Mouse (Mus musculus) embryonic stem cell, embryonic (primary cell): ENCODE measurements around the gene Hacd4.

Experiments used
- CTCF ChIA-PET, 4 experiments: fragments of 300-600 bp in 2 of 4; fragments of 350-600 bp in 2 of 4; sonication (Branson Sonifier 250); formaldehyde crosslinking; loops; one replicate each; lab custom pipeline; 2022; ENCODE audit warnings: inconsistent platforms in 2 of 4; lab: Charles Lee
- POLR2A ChIA-PET, 4 experiments: fragments of 300-600 bp in 2 of 4; fragments of 350-600 bp in 2 of 4; sonication (Branson Sonifier 250); formaldehyde crosslinking; loops; one replicate each; lab custom pipeline; 2022; ENCODE audit warnings: antibody characterized with exemption in 4 of 4, inconsistent platforms in 1 of 4; lab: Charles Lee

Gene Hacd4

GRCm38 (mm10) chr4:88438326-88438989 is at the start of gene Hacd4:
Gene Hacd4, minus strand, starts transcription at chr4:88438928.
- ChIA-PET POLR2A (interaction anchor here in 2 of 4 experiments (0.5 to 0.6 kb wide), 2 partner anchors 685 to 1164 kb away, joined by 3 to 4 read pairs; no protein-coding TSS in a partner anchor), CTCF (interaction anchor here in 1 of 4 experiments (1.0 kb wide), 1 partner anchor 105 kb away, joined by 3 read pairs; no protein-coding TSS in a partner anchor)

- POLR2A ChIA-PET, result no interaction called here
- CTCF ChIA-PET, result no interaction called here
These were observed 49.4 kb upstream of the Hacd4 start for GRCm38 (mm10) chr4:88488107-88488506.

GRCm38 (mm10) chr4:88480130-88480529 is 41.4 kb upstream of the Hacd4 start:
- ChIA-PET CTCF (no interaction called here), POLR2A (interaction anchor here in 1 of 4 experiments (1.0 kb wide), 1 partner anchor 56 kb away, joined by 5 read pairs; no protein-coding TSS in a partner anchor)

- ChIA-PET POLR2A (no interaction called here), CTCF (no interaction called here)
These were observed 40.1 kb upstream of the Hacd4 start for GRCm38 (mm10) chr4:88478809-88479186.

GRCm38 (mm10) chr4:88478177-88478808 is 39.6 kb upstream of the Hacd4 start:
- ChIA-PET CTCF (no interaction called here), POLR2A (interaction anchor here in 1 of 4 experiments (1.2 kb wide), 1 partner anchor 15 kb away, joined by 3 read pairs; no protein-coding TSS in a partner anchor)

- POLR2A ChIA-PET, result interaction anchor here in 1 of 4 experiments (0.8 kb wide), 1 partner anchor 441 kb away, joined by 3 read pairs; no protein-coding TSS in a partner anchor
- CTCF ChIA-PET, result interaction anchor here in 1 of 4 experiments (0.6 kb wide), 1 partner anchor 14 kb away, joined by 3 read pairs; no protein-coding TSS in a partner anchor
These were observed 37.9 kb upstream of the Hacd4 start for GRCm38 (mm10) chr4:88476511-88477210.

GRCm38 (mm10) chr4:88476084-88476483 is 37.4 kb upstream of the Hacd4 start:
- ChIA-PET POLR2A (interaction anchor here in 1 of 4 experiments (0.8 kb wide), 1 partner anchor 440 kb away, joined by 3 read pairs; no protein-coding TSS in a partner anchor), CTCF (no interaction called here)

- POLR2A ChIA-PET, result no interaction called here
- CTCF ChIA-PET, result no interaction called here
These were observed 32.8 kb upstream of the Hacd4 start for GRCm38 (mm10) chr4:88471528-88471927.

- ChIA-PET CTCF (no interaction called here), POLR2A (no interaction called here)
These were observed 25.8 kb upstream of the Hacd4 start for GRCm38 (mm10) chr4:88464574-88464973.

GRCm38 (mm10) chr4:88462981-88463646 is 24.4 kb upstream of the Hacd4 start:
- POLR2A ChIA-PET, result interaction anchor here in 1 of 4 experiments (1.3 to 1.5 kb wide), 2 partner anchors 15 to 92 kb away, joined by 3 to 4 read pairs; no protein-coding TSS in a partner anchor
- CTCF ChIA-PET, result interaction anchor here in 2 of 4 experiments (0.5 to 0.6 kb wide), 2 partner anchors 51 to 78 kb away, joined by 3 read pairs; no protein-coding TSS in a partner anchor

- ChIA-PET POLR2A (interaction anchor here in 1 of 4 experiments (1.3 to 1.5 kb wide), 2 partner anchors 15 to 93 kb away, joined by 3 to 4 read pairs; no protein-coding TSS in a partner anchor), CTCF (no interaction called here)
These were observed 23.8 kb upstream of the Hacd4 start for GRCm38 (mm10) chr4:88462501-88462900.

- CTCF ChIA-PET, result no interaction called here
- POLR2A ChIA-PET, result no interaction called here
These were observed 22.6 kb upstream of the Hacd4 start for GRCm38 (mm10) chr4:88461315-88461714.

- ChIA-PET POLR2A (no interaction called here), CTCF (no interaction called here)
These were observed 19.9 kb upstream of the Hacd4 start for GRCm38 (mm10) chr4:88458673-88459072.

GRCm38 (mm10) chr4:88458093-88458492 is 19.4 kb upstream of the Hacd4 start:
- POLR2A ChIA-PET, result no interaction called here
- CTCF ChIA-PET, result no interaction called here

GRCm38 (mm10) chr4:88450087-88450765 is 11.5 kb upstream of the Hacd4 start:
- POLR2A ChIA-PET, result interaction anchor here in 1 of 4 experiments (0.6 kb wide), 1 partner anchor 17 kb away, joined by 3 read pairs; no protein-coding TSS in a partner anchor
- CTCF ChIA-PET, result no interaction called here

- POLR2A ChIA-PET, result no interaction called here
- CTCF ChIA-PET, result no interaction called here
These were observed 10.2 kb upstream of the Hacd4 start for GRCm38 (mm10) chr4:88448976-88449375.

- POLR2A ChIA-PET, result no interaction called here
- CTCF ChIA-PET, result no interaction called here
These were observed 2.1 kb upstream of the Hacd4 start for GRCm38 (mm10) chr4:88440814-88441213.

GRCm38 (mm10) chr4:88439669-88440123 is 968 bp upstream of the Hacd4 start:
- CTCF ChIA-PET, result interaction anchor here in 1 of 4 experiments (1.0 kb wide), 1 partner anchor 104 kb away, joined by 3 read pairs; no protein-coding TSS in a partner anchor
- POLR2A ChIA-PET, result interaction anchor here in 1 of 4 experiments (0.7 kb wide), 1 partner anchor 700 kb away, joined by 3 read pairs; no protein-coding TSS in a partner anchor
